Mouse (Mus musculus) adrenal gland, adult 18-20 months (tissue): ENCODE results near the gene Ccnl2. TPM values are rescaled to one million over a fixed set of nuclear protein-coding genes. Genes with fewer than 3 reads are reported as not detected.

ENCODE experiments used
- DNase-seq, 2 experiments: peaks; one replicate each; pipeline ENCODE4 v3.0.0; 2021 to 2022; ENCODE audit warnings: low spot score in 2 of 2
- long read RNA-seq, 2 experiments: library from polyadenylated mRNA; stranded (forward); transcript quantifications; one replicate each; pipeline ENCODE4 v2.0.0; 2021
- total RNA-seq, 2 experiments: library from RNA; stranded (reverse); gene quantifications; 1 replicate in 1 of 2; 2 replicates in 1 of 2; pipeline ENCODE4 v1.2.3; 2021

Gene Ccnl2
- total RNA-seq: 100 to 1,000 TPM; 112 to 146 TPM
- long read RNA-seq, experiment 1, full-length matches to known transcripts: 96 of 180 reads
- long read RNA-seq, experiment 1, partial matches to known transcripts: 38 of 180 reads
- long read RNA-seq, experiment 1, other reads (novel, unspliced or antisense): 46 of 180 reads
- long read RNA-seq, experiment 2, full-length matches to known transcripts: 153 of 341 reads
- long read RNA-seq, experiment 2, partial matches to known transcripts: 116 of 341 reads
- long read RNA-seq, experiment 2, other reads (novel, unspliced or antisense): 72 of 341 reads

DNA sequence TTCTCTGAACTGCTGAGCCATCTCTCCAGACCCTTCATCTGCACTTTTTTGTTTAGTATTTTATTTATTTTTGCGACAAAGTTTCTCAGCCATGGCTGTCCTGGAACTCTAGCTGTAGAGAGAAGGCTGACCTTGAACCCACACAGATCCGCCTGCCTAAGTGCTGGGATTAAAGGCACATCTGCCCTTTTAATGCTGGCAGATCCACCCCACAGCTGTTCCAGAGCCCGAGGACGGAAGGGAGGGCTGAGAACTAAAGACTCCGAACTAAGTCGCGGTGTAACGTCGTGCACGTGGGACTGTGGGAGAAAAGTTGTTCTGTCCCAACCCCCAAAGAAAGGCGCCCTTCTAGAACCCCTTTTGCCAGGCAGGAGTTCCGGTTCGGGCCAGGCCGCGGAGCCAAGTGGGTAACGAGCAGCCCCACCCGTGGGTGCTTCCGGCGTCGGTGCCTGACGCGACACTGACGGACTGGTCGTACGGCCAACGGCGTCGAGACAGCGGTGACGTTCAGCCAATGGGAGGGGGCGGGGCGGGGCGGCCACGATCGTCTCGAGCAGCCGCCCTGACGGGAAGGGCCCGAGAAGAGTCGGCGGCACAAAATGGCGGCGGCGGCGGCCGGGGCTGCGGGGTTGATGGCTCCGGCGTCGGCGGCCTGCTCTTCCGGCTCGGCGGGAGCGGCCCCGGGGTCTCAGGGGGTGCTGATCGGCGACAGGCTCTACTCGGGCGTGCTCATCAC, at the start of gene Ccnl2:
TSS of gene Ccnl2 (plus strand) at position 561 of the 736 bp plus-strand sequence.
- DNase-seq: peak; percentile 84 to 85

DNA sequence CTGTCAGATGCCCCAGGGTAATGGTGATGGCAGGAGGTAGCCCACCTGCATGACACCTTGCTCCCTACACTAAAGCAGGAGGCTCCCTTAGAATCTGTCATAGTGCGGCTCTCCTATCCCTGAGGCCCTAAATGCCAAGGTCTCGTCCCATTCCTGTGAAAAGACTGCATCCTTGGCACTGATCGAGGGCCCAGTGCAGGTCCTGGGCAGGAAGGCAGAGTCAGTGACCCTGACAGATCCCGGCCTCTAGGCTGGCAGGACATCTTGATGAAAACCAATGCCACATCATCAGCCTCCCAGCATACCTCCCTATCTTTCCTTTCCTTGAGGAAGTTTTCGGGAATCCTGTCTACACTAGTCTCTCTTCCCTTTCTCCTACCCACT, 42.8 kb upstream of the Ccnl2 start:
- DNase-seq: no peak

DNA sequence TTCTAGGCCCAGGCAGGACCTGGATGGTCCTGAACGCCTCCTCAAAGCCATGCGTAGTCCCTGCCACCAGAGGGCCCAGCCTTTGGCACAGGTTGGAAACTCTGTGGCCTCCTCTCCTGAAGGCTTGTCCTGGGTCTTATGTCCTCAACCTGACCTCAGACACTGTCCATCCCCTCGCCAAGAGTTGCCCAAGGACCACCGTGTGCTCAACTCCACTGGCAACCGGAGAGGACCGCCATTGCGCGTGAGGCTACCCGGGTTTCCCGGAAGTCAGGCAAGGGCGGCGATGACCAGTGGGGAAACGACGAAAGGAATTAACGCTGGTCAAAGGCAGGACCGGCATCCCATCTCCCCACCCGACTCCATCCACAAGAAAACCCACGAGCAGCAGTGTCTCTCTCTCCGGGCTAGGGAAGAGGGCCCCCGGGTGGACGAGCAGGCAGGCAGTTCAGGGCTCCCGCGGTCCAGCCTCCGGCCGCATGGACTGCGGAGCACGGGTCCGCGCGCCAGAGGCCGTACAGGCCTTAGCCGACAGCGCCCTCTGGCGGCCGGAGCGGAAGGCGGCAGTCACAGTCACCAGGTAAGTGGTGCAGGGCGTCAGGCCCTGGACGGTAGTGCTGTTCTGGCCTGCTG, 42.3 kb upstream of the Ccnl2 start:
- DNase-seq: peak; percentile 96

DNA sequence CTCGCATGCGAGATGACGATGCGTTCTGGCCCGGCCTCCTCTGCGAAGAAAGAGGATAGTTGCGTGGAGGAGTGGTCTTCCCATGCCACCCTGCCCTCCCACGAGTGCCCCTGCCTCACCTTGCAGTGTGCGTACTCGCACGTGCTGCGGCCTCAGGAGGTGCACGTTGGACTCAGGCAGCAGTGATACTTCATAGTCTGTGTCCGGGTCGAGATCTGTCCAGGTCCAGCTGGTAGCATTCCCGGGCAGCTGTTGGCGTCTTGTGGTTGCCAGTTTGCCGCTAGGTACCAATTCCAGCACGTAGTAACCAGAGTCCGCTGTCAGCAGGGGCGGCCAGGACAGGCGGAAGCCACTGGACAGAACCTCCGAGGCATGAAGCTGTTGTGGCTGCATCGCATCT, 41.7 kb upstream of the Ccnl2 start:
- DNase-seq: peak in 1 of 2 experiments; percentile 25

DNA sequence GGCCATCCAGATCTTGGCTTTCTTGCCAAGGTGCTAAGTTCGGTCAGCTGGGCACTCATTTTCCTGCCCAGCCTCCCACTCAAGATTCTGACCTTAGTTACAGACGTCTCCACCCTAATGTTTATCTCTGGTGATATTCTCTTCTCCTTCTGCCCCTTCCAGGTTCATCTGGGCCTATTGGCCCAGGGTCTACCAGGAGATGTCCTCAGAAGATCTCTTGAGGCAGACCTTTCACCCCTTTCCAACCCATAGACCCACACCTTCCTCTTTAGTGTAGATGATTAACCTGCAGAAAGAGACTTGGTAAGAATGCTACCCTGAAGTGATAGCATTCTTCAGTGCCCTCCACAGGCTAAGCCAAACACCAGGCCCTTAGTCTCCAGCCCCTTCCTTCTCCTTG, 40.6 kb upstream of the Ccnl2 start:
- no peak for DNase-seq

DNA sequence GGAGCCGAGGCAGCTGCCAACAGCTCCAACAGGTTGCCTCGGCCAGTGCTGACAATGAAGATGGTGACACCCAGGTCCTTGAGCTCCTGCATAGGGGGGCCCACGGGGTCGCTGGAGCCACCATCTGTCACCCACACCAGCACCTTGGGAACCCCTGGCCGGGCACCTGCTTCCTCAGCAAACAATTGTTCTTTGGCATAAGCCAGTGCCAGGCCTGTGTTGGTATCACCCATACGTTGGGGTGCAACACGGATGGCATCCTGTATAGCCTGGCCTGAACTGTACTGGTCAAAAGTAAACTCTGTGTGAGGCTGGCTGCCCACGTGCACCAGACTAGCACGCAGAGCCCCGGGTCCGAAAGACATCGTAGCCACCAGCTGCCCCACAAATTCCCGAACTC, 39.5 kb upstream of the Ccnl2 start:
- peak in 1 of 2 experiments; percentile 21 for DNase-seq

DNA sequence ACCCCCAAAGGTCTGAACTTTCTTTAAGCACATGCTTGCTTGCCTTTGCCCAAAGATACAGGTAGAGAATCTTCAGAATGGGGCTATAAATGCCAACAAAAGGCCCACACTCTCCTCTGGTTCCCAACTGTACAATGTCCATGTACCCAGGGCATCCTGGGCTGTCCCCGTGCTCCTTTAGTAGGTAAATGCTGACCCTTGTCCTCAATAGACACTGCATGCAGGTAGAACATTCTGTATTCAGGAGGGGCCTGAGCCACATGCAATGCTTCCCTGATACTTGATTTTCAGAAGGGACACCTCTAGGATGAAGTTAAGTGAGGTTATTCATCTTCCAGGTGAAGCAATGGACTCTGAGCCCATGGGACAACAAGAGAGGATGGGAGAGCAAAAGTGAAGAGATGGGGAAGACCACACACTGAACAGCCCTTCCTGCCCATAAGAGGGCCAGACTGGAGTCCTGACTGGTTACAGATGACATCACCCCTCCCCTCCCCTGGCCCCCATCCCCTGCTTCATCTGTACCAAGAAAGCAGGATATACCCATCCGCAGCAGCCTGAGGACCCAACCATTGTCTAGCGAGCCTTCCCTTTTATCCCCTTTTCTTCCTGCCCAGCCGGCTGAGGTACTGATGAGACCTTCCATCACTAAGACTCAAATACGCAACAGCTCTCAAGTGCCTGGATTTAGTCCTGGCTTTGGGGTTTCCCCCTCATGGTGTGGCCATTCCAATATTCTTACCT, 38.8 kb upstream of the Ccnl2 start:
- no peak for DNase-seq

DNA sequence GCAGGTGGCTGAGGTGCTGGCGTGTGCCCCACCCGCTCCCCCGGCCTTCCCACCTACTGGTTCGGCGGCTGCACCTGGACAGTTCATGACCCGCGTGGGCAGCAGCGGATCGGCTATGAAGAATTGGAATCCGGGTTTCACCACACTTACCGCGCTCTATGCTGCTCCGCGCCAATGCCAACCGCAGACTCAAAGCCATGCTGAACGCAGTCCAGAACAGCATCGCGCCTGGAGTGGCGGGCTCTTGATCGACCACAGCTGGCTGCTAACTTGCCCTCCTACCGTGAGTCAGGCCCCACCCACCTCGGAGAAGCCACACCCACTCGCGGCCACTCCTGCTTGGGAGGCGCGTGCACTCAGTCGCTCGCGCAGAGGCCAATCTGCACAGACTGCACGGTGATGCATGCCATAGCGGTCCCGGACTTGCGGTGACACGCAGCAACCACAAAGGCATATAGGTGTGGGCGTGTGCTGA, 38.0 kb upstream of the Ccnl2 start, which contains the start of gene Vwa1:
TSS of gene Vwa1 (minus strand) at position 419 of the 475 bp plus-strand sequence.
- peak; percentile 86 to 88 for DNase-seq

DNA sequence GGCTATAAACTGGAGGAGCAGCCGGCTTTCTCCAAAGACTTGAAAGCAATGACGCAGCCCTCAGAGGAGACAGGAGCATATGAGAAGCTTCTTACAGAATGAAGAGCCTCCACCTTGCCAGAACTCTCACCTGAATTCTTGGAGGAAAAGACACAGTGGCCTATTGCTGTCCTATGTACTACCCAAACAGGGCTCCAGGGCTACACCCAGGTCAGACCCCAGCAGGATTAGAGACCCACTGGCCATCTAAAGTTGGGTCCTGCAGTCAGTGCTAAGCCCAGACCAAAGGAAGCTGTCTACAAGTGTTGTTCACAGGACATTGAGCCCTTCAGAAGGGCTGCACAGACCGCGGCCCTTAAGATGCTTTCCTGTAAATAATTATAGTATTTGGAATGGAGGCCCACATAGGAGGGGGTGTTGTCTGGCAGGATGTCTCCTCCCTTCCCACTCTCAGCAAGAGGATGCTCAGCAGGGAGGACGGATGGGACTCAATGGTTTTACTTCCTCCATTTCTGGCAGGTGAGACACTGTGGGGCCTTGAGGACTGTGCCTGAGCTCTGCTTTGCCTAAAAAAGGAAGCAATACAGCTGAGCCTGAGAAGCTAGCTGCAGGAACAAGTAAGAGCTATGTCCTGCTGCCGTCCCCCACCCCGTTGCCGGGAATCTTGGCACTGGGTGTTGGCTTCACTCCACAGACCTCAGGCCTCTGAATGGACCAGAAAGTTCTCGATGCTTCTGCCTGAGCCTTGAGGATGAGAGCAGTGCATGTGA, 37.1 kb upstream of the Ccnl2 start:
- peak in 1 of 2 experiments; percentile 33 for DNase-seq

DNA sequence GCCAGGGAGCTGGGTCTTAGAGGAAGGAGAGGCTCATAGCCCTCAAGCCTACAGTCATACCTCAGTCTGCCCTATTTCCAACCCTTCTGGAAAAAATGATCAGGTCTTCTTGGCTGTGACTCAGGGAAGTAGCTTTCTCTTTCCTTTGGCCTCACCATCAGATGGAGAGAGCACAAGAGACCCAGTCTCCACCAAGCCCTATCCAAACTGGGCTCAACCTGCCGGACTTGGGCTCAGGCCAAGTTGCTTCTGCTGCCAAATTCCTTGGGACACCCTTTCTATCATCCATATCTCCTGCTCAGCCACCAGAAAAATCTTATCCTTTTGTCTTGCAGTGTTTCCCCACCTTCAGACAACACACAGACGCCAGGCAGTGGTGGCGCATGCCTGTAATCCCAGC, 36.4 kb upstream of the Ccnl2 start:
- peak in 1 of 2 experiments; percentile 39 for DNase-seq

DNA sequence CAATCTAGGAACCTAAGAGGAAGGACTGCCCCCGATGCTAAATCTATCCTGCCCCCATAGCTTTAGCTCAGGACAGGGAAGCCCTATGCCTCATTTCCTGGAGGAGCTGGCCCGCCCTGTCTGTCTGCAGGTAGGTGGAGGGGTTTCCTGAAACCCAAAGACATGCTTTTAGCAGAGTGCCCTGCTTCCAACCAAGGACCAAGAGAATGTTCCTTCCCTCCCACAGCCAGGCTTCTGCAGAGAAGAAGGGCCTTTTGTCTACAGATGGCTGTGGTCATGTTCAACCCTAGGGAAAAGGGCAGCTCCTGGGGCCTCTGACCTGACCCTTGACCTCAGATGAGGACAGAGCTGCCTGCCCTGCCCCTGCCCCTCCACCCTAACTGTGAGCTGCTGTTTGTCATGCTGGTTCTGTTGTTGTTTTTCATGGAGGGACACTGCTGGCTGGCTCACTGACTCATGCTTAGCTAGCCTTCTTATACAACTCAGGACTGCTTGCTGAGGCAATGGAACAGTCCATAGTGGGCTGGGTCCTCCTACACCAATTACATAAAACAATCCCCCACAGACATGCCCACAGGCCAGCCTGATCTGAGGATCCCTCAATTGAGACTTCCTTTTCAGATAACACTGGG, 35.5 kb upstream of the Ccnl2 start:
- no peak for DNase-seq

DNA sequence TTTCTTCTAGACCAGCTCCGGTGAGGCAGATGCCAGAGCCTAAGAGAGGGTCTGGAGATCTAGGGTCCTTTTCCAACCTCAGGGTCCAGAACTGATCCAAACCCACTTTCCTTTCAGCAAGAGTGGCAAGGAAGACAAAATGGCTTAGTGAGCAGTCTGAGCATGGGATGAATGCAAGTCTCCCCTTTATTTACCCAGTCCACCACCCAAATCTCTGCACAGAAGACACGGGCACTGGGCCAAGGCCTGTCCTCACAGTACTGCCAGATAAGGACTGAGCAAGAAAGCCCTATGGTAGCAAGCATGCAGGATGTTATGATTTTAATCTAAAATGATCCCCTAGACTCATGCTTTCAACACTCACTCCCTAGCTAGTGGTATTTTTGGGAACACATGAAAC, 34.5 kb upstream of the Ccnl2 start:
- DNase-seq: no peak

DNA sequence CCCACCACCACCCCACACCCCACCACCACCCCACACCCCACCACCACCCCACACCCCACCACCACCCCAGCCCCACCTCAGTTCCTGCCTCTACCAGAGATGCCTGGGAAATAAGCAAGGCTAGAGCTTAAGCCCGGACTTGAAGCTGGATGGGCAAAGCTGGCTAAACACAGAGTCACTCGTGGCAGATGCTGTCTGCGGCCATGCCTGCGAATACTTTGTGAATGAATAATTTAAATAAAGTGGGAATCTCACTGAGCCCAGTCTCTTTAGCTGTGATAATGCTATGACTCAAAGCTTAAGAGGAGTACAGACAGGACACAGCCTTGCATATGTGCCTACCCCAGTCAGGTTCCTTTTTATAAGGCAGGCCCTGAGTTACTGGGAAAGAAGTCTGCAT, 32.8 kb upstream of the Ccnl2 start:
- DNase-seq: no peak

DNA sequence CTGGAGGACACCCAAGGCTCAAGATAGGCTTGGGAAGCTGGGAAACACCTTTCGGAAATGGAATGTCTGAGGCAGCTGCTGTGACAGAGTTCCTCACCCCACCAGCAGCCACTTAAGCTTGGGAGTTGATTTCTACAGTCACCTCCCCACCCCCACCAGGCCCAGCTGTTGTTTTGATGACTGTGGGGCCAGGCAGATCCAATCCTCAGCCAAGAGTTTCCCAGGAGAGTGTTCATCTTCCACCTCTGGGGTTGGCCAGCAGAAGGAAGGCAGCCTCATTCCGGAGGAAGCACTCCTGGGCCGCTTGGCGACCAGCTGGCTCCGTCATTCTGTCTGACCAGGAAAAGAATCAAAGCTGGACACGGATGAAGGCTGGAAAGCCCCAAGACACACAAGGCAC, 31.4 kb upstream of the Ccnl2 start:
- DNase-seq: no peak

DNA sequence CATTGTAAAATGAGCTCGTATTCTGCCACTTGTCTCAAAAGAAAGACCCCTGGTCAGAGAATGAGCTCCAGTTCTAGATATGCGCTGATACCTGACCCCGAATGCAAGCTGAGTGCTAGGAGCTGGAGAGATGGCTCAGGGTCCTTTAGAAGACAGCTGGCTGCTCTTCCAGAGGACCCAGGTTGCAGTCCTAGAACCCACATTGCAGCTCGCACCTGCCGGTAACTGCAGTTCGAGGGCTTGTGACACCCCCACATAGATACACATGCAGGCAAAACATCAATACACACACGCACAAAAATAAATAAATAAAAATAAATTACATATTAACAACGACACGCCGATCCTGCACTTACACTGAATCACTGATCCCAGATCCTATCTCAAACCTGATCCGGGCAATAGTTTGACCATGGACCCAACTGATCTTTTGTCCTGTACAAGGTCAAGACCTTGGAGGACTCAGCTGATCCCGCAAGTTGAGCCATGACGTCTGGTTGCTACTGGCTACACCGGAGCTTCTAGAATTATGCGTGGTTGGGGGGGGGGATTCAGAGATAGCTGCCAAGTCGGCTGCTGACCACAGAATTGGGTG, 28.7 kb upstream of the Ccnl2 start:
- no peak for DNase-seq

DNA sequence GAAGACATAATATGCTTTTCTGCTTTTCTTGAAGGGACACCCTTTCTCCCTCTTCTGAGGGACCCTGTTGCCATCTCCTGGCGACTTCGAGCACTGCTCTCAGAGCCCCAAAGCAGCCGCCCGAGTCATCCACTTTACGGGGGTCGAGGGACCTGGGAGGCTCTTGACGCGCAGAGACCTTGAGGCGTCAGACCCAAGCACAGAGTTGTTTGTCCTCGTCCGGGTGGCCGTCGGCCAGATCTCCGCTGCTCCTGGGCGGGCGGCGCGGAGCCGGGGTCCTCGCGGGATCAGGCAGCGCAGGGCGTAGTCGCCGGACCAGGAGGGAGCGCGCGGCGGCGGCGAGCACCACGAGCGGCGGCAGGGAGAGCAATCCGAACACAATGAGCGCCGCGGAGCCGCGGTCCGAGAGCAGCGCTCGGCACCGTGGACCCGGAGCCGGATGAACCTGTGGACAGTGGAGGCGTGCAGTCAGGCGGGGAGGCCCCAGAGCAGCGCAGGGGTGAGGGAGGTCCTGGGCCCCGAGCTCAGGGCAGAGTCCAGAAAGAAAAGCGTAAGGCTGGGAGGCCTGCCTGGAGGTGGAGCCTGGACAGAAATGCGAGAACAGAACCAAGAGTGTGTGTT, 28.1 kb upstream of the Ccnl2 start:
- peak; percentile 68 to 74 for DNase-seq

DNA sequence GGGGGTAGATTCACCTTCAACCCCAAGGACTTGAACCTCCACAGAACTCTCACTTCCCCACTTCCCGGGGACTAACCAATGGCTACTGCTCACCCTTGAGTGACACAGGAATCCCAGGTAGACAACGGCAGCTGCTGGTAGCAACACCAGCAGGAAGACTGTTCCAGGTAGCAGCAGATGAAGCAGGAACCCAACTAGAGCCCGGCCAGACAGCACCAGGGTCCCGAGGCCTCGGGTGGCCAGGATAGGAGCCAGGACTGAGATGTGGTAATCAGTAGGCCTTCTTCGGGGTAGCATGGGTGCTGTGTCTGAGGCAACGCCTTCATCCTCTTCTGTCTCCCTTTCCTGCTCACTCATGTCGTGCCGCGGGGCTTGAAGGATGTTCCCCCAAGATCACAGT, 27.0 kb upstream of the Ccnl2 start:
- no peak for DNase-seq

DNA sequence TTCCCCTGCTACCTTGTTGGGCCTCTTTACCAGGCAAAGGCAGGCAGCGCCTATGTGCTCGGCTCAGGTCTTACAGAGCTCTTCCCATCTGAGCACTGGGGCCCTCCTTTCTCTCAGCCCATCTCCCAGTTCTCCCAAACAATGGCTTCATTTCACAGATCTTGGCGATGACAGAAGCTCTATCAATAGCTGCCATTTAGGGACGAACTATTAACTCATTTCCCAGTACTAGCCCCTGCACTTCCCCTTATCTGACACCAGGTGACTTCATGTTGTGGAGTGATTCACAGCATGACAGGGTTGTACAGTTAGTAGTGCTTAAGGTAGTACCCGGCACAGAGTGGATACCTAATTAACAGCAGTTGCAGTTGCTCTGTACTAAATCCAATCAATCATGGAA, 26.5 kb upstream of the Ccnl2 start, which contains the start of gene Tmem88b:
TSS of gene Tmem88b (minus strand) at position 56 of the 400 bp plus-strand sequence.
- no peak for DNase-seq

DNA sequence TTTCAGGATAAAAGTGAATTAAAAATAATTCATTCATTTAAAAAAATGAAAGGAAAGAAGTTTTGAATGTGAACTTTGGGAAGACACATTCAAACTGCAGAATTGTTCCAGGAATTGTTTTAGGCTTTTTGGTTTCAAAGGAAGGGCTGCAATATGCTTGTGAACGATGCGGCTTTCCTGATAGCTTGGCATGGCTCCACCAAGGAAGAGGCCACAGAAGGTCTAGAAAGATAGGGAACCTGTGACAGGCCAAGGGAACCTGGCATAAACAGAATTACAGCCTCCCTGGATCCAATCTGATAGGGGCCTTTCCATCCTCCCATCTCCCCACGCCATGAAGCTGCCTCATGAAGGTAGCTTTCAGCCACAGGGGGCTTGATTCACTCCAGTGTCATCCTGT, 24.0 kb upstream of the Ccnl2 start:
- DNase-seq: no peak
